Mouse (Mus musculus) midbrain, embryonic 15.5 days (tissue): ENCODE results near the gene Ano2. TPM values are rescaled to one million over a fixed set of nuclear protein-coding genes. Genes with fewer than 3 reads are reported as not detected.

Source experiments
- ATAC-seq: fragments of 200-750 bp; cut with Nextera tagmentation; replicated peaks from 2 replicates; pipeline ENCODE4 v1.8.0; 2017; ENCODE audit warnings: moderate TSS enrichment
- H3K27ac ChIP-seq: fragments of 300-500 bp; sonication (generic); 2 replicates; pipeline ENCODE4 v1.5.1; 2015; ENCODE audit warnings: mild to moderate bottlenecking, inconsistent platforms
- H3K27me3 ChIP-seq: fragments of 300-500 bp; sonication (generic); replicated peaks from 2 replicates; pipeline ENCODE4 v1.6.1; 2015; ENCODE audit warnings: inconsistent platforms
- H3K36me3 ChIP-seq: fragments of 300-500 bp; sonication (generic); replicated peaks from 2 replicates; pipeline ENCODE4 v1.6.1; 2015; ENCODE audit warnings: inconsistent platforms
- H3K4me1 ChIP-seq: fragments of 300-500 bp; sonication (generic); 2 replicates; pipeline ENCODE4 v1.6.1; 2015; ENCODE audit warnings: inconsistent platforms
- H3K4me2 ChIP-seq: fragments of 300-500 bp; sonication (generic); 2 replicates; pipeline ENCODE4 v1.6.1; 2015; ENCODE audit warnings: inconsistent platforms, mild to moderate bottlenecking, moderate library complexity
- H3K4me3 ChIP-seq: fragments of 300-500 bp; sonication (generic); 2 replicates; pipeline ENCODE4 v1.5.1; 2015; ENCODE audit warnings: mild to moderate bottlenecking, inconsistent platforms
- H3K9ac ChIP-seq: fragments of 300-500 bp; sonication (generic); 2 replicates; pipeline ENCODE4 v1.6.1; 2015; ENCODE audit warnings: mild to moderate bottlenecking, inconsistent platforms
- H3K9me3 ChIP-seq: fragments of 300-500 bp; sonication (generic); 2 replicates; pipeline ENCODE4 v1.6.1; 2016; ENCODE audit warnings: inconsistent platforms
- WGBS: fragments of 180-500 bp; shearing (Covaris S2); methylation state at CpG from one replicate; pipeline ENCODE4 v1.1.7; 2015; ENCODE audit warnings: mixed read lengths; 5-methylcytosine and 5-hydroxymethylcytosine counted together
- polyA plus RNA-seq: library from polyadenylated mRNA; unstranded; fragments of >200 nt; fragmentation: Nextera tagmentation; extraction: Ambion mirVana; gene quantifications from 2 replicates; pipeline ENCODE4 v1.2.1, GENCODE M21; 2015

Gene Ano2
- polyA plus RNA-seq, 1 experiment from 2014 or later: 0.19 TPM

- Histone ChIP-seq H3K9me3 (no peaks in the 10 kb centered on the region), H3K27ac (no peak overlapping the region), H3K27me3 (no peaks in the 10 kb centered on the region), H3K4me2 (no peak overlapping the region), H3K36me3 (no peaks in the 10 kb centered on the region), H3K4me1 (no peaks in the 10 kb centered on the region), H3K4me3 (no peak overlapping the region), H3K9ac (no peak overlapping the region)
- no peak for ATAC-seq
- 81% methylated on average over 11 of the region's 11 CpGs for WGBS
Measured at GRCm38 (mm10) chr6:125762851-125763519, 72.8 kb downstream of the Ano2 start.

GRCm38 (mm10) chr6:125773256-125773655 is 83.0 kb downstream of the Ano2 start:
- 72% methylated on average over 5 of the region's 5 CpGs for WGBS
- no peak for ATAC-seq

GRCm38 (mm10) chr6:125776291-125776690 is 86.1 kb downstream of the Ano2 start:
- H3K36me3 ChIP-seq: no peaks in the 10 kb centered on the region
- WGBS: 84% methylated on average over 5 of the region's 5 CpGs
- H3K27me3 ChIP-seq: no peaks in the 10 kb centered on the region
- no peak overlapping the region for H3K9ac ChIP-seq
- H3K9me3 ChIP-seq: no peaks in the 10 kb centered on the region
- H3K4me3 ChIP-seq: no peak overlapping the region
- no peak overlapping the region for H3K27ac ChIP-seq
- H3K4me1 ChIP-seq: no peaks in the 10 kb centered on the region
- ATAC-seq: no peak
- H3K4me2 ChIP-seq: no peak overlapping the region

More at GRCm38 (mm10) chr6:125773256-125773655, 83.0 kb downstream of the Ano2 start:
- H3K9ac ChIP-seq: no peak overlapping the region
- no peak overlapping the region for H3K27ac ChIP-seq
- no peaks in the 10 kb centered on the region for H3K36me3 ChIP-seq
- H3K4me2 ChIP-seq: no peak overlapping the region
- no peaks in the 10 kb centered on the region for H3K9me3 ChIP-seq
- H3K4me1 ChIP-seq: no peaks in the 10 kb centered on the region
- no peaks in the 10 kb centered on the region for H3K27me3 ChIP-seq
- no peak overlapping the region for H3K4me3 ChIP-seq

GRCm38 (mm10) chr6:125802954-125803353 is 112.7 kb downstream of the Ano2 start:
- no peak overlapping the region for H3K9ac ChIP-seq
- WGBS: 80% methylated on average over 8 of the region's 8 CpGs

GRCm38 (mm10) chr6:125803364-125804011 is 113.3 kb downstream of the Ano2 start:
- Histone ChIP-seq H3K27ac (no peak overlapping the region), H3K4me3 (no peak overlapping the region), H3K9ac (no peak overlapping the region), H3K36me3 (no peaks in the 10 kb centered on the region), H3K4me1 (no peaks in the 10 kb centered on the region), H3K4me2 (peak overlapping the region; percentile 18; the same call in 1 of the 2 replicates), H3K27me3 (0 out of 2 replicates have a peak, but pooled peaks cover 2% of the 10 kb centered on the region), H3K9me3 (no peaks in the 10 kb centered on the region)
- no peak for ATAC-seq
- WGBS: 49% methylated on average over 20 of the region's 20 CpGs

More at GRCm38 (mm10) chr6:125802954-125803353, 112.7 kb downstream of the Ano2 start:
- Histone ChIP-seq H3K27me3 (0 out of 2 replicates have a peak, but pooled peaks cover 2% of the 10 kb centered on the region), H3K4me1 (no peaks in the 10 kb centered on the region), H3K4me3 (no peak overlapping the region), H3K9me3 (no peaks in the 10 kb centered on the region), H3K4me2 (no peak overlapping the region), H3K27ac (no peak overlapping the region), H3K36me3 (no peaks in the 10 kb centered on the region)
- no peak for ATAC-seq

- Histone ChIP-seq H3K4me2 (no peak overlapping the region), H3K27ac (no peak overlapping the region), H3K27me3 (0 out of 2 replicates have a peak, but pooled peaks cover 2% of the 10 kb centered on the region), H3K4me3 (no peak overlapping the region), H3K36me3 (no peaks in the 10 kb centered on the region), H3K4me1 (no peaks in the 10 kb centered on the region), H3K9me3 (no peaks in the 10 kb centered on the region), H3K9ac (no peak overlapping the region)
- ATAC-seq: no peak
- WGBS: 81% methylated on average over 9 of the region's 9 CpGs
Measured at GRCm38 (mm10) chr6:125808996-125809649, 118.9 kb downstream of the Ano2 start.

- no peak overlapping the region for H3K4me3 ChIP-seq
- H3K9me3 ChIP-seq: no peaks in the 10 kb centered on the region
- no peaks in the 10 kb centered on the region for H3K27me3 ChIP-seq
- 36% methylated on average over 2 of the region's 2 CpGs for WGBS
- H3K36me3 ChIP-seq: no peaks in the 10 kb centered on the region
- no peak overlapping the region for H3K4me2 ChIP-seq
- no peaks in the 10 kb centered on the region for H3K4me1 ChIP-seq
- no peak overlapping the region for H3K9ac ChIP-seq
- no peak overlapping the region for H3K27ac ChIP-seq
- no peak for ATAC-seq
Measured at GRCm38 (mm10) chr6:125811395-125811794, 121.2 kb downstream of the Ano2 start.

GRCm38 (mm10) chr6:125838121-125838520 is 147.9 kb downstream of the Ano2 start:
- Histone ChIP-seq H3K4me1 (no peaks in the 10 kb centered on the region), H3K27me3 (no peaks in the 10 kb centered on the region), H3K9ac (no peak overlapping the region), H3K36me3 (no peaks in the 10 kb centered on the region), H3K9me3 (no peaks in the 10 kb centered on the region), H3K27ac (no peak overlapping the region), H3K4me2 (no peak overlapping the region), H3K4me3 (no peak overlapping the region)
- no peak for ATAC-seq
- 81% methylated on average over 4 of the region's 4 CpGs for WGBS

- H3K4me1 ChIP-seq: no peaks in the 10 kb centered on the region
Measured at GRCm38 (mm10) chr6:125841284-125841683, 151.1 kb downstream of the Ano2 start.

GRCm38 (mm10) chr6:125851196-125851595 is 161.0 kb downstream of the Ano2 start:
- Histone ChIP-seq H3K4me1 (no peaks in the 10 kb centered on the region), H3K27me3 (no peaks in the 10 kb centered on the region), H3K27ac (no peak overlapping the region), H3K4me3 (no peak overlapping the region), H3K9ac (no peak overlapping the region), H3K36me3 (no peaks in the 10 kb centered on the region), H3K4me2 (no peak overlapping the region), H3K9me3 (no peaks in the 10 kb centered on the region)
- ATAC-seq: no peak
- WGBS: 88% methylated on average over 4 of the region's 4 CpGs

More at GRCm38 (mm10) chr6:125841284-125841683, 151.1 kb downstream of the Ano2 start:
- no peak for ATAC-seq
- H3K9me3 ChIP-seq: no peaks in the 10 kb centered on the region
- no peak overlapping the region for H3K9ac ChIP-seq
- no peak overlapping the region for H3K4me3 ChIP-seq
- H3K36me3 ChIP-seq: no peaks in the 10 kb centered on the region
- H3K4me2 ChIP-seq: no peak overlapping the region
- WGBS: 93% methylated on average over 3 of the region's 3 CpGs
- no peak overlapping the region for H3K27ac ChIP-seq
- H3K27me3 ChIP-seq: no peaks in the 10 kb centered on the region

GRCm38 (mm10) chr6:125858294-125858693 is 168.1 kb downstream of the Ano2 start:
- WGBS: 78% methylated on average over 1 of the region's 1 CpGs
- Histone ChIP-seq H3K27me3 (no peaks in the 10 kb centered on the region), H3K4me1 (no peaks in the 10 kb centered on the region), H3K9me3 (no peaks in the 10 kb centered on the region), H3K4me2 (no peak overlapping the region), H3K36me3 (no peaks in the 10 kb centered on the region), H3K4me3 (no peak overlapping the region), H3K9ac (no peak overlapping the region), H3K27ac (no peak overlapping the region)
- ATAC-seq: no peak

GRCm38 (mm10) chr6:125868516-125868915 is 178.3 kb downstream of the Ano2 start:
- no peaks in the 10 kb centered on the region for H3K4me1 ChIP-seq
- no peak overlapping the region for H3K27ac ChIP-seq
- H3K27me3 ChIP-seq: no peaks in the 10 kb centered on the region
- H3K36me3 ChIP-seq: no peaks in the 10 kb centered on the region
- no peak overlapping the region for H3K4me2 ChIP-seq
- no peak for ATAC-seq
- H3K4me3 ChIP-seq: no peak overlapping the region
- 31% methylated on average over 2 of the region's 2 CpGs for WGBS
- H3K9ac ChIP-seq: no peak overlapping the region
- H3K9me3 ChIP-seq: no peaks in the 10 kb centered on the region
